Mouse (Mus musculus): ENCODE results near the gene Esp23.
"Not testable (repeated sequence)": the region's sequence is repeated elsewhere in the genome, so short reads cannot be mapped to it uniquely, and the experiment has no call there.

The Esp23 gene

DNA sequence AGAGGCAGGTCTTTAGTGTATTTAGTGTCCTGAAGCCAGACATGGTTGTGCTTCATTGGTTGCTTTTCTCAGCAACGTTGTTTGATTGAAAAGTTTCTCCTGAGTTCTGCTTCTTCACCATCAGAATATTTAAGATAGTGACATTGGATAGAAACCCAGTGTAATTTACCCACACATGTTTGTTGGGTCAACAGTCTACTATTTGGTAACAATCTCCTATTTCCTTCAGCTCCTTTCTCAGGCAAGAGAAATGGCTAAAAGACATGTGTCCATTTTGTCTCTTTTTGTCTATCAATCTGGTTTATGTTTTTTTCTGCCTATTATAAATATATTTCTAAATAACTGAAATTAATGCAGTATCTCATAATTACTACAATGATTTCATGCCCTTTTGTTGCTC lies at the start of gene Esp23:
Gene Esp23, minus strand, starts transcription at position 101 of the 400 bp plus-strand sequence.
- DNase-seq (ENCODE audit: extremely low read depth, insufficient read length, low spot score): no peak

- not testable (repeated sequence) for DNase-seq (ENCODE audit: extremely low read depth, insufficient read length, low spot score)
These were observed 30.3 kb upstream of the Esp23 start for GRCm38 (mm10) chr17:39107126-39107525.

DNA sequence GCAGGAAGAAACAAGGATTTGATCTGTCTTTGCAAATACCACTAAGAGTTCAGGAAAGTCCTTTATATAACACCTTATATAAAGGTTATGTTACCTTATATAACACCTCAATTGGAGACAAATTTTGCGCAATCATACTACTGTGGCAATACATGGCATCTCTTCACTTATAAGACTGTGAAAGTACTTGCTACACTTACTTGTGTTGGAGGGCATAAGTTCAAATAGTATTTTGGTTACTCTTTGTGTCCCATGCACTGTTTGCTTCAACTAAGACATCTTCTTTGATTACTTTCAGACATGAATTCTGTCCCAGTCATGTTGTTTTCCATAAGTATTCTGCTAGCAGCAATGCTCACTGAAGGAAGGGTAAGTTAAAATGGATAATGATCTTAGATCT lies 18.2 kb upstream of the Esp23 start, which contains the start of gene Esp22:
Gene Esp22, plus strand, starts transcription at position 301 of the 400 bp plus-strand sequence.
- DNase-seq (ENCODE audit: extremely low read depth, insufficient read length, low spot score): no peak

DNA sequence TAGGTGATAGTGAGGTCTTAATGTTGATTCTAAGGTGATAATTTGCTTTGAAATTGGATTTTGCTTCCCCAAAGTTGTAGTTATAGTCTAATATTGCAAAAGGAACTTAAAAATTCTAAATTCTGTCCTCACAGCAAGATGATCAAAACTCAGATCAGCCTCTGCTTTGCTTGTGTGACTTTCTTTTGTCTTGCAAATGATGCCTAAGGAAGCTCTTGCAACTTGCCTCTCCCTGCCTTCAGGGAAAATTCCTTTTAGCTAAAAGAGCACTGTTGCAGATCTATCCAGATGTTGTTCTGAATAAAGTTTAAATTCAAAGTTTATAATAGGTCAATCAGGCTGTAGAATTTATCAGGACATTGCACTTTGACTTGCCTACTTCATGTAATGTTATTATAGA lies 13.2 kb downstream of the Esp23 start:
- DNase-seq (ENCODE audit: extremely low read depth, insufficient read length, low spot score): no peak

DNA sequence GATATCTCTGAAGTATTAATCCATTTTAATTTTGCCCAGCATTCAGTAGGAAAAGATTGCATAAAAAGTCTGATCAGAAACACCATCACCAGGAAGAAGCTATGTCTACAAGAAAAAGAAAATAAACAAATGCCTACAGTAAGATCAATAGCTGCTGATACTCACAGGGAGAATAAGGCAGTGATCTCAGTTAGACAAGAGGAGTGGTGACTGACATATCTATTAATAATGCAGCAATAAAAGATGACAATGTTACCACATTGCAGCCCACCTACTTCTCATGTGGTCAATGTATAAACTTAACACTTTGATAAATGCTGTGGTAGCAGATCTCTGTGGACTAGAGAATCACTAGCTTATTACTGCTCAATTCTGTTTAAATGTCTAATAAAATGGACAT lies 33.6 kb downstream of the Esp23 start, which contains the start of gene Gm21903:
Gene Gm21903, minus strand, starts transcription at position 101 of the 400 bp plus-strand sequence.
- DNase-seq (ENCODE audit: extremely low read depth, insufficient read length, low spot score): no peak

DNA sequence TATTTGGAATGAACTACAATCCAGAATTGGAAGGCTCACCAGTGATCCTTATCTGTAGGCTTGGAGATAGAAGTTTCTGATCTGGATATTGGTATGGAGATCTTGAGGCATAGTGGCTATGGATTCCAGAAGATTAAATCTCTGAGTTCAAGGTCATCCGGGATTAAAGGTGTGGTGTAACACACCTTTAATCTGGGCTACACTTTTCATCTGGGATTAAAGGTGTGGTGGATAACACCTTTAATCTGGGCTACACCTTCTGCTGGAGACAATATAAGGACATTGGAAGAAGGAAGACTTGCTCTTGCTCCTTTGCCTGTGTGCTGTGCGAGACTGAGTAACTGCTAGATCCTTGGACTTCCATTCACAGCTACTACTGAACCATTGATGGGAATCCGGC lies 40.4 kb downstream of the Esp23 start, which contains the start of gene Esp24:
Gene Esp24, plus strand, starts transcription at position 301 of the 400 bp plus-strand sequence.
- not testable (repeated sequence) for DNase-seq (ENCODE audit: extremely low read depth, insufficient read length, low spot score)

All from 3134 (cell line).